In genomic region chr17:24212441-24213018, GRCm38 (mm10) we compare ENCODE assay signal across 9 mouse cellular contexts. TPM values are rescaled to one million over a fixed set of nuclear protein-coding genes. Genes with fewer than 3 reads are reported as not detected.
DNase-seq lines count a peak whose midpoint lies in the region; ATAC-seq and TF ChIP-seq lines count a peak whose summit lies in the region.
"Had no signal": no experiment of that assay in that cellular context is flagged by ENCODE, and none has a peak within 500 bp of the region (broad histone marks: within the 10 kb centered on the region; RNA-seq: fewer than 3 reads in every experiment).

No protein-coding gene starts in this region.

- no peak overlapping the region for H3K9ac ChIP-seq in liver, embryonic 12.5 days
- no peak overlapping the region for H3K9ac ChIP-seq in stomach, postnatal 0 days (ENCODE audit: low read length)

- TF ChIP-seq EP300 in stomach, postnatal 0 days (optimal IDR thresholded peaks at IDR 0.05), result no peak

- H3K4me2 ChIP-seq in liver, embryonic 12.5 days, result peak overlapping the region; percentile 87
- H3K4me2 ChIP-seq in stomach, postnatal 0 days (replicated peaks; ENCODE audit: low read depth), result peak overlapping the region; percentile 69

- DNase-seq in spleen, adult 2 months (ENCODE audit: low read depth in 1 of 2, low spot score in 2 of 2), result no peak
- no peak for DNase-seq in spleen, postnatal 4 days (ENCODE audit: low spot score in 2 of 2)
- no peak for DNase-seq in stomach, postnatal 0 days (ENCODE audit: low spot score)
- no peak for DNase-seq in gastrocnemius, postnatal 25 days
- DNase-seq in spleen, adult 12 weeks (ENCODE audit: low spot score), result no peak

- H3K27me3 ChIP-seq in erythroblast, embryonic 14.5 days (ENCODE audit: control insufficient read depth), result peaks cover 13% of the 10 kb centered on the region
- peaks cover 17% of the 10 kb centered on the region for H3K27me3 ChIP-seq in spleen, adult 2 months (ENCODE audit: control insufficient read depth, insufficient read depth, low read length)
- H3K27me3 ChIP-seq in liver, embryonic 12.5 days (replicated peaks), result peaks cover 47% of the 10 kb centered on the region
- peaks cover 3% of the 10 kb centered on the region; the same call in 1 of the 2 replicates for H3K27me3 ChIP-seq in stomach, postnatal 0 days (ENCODE audit: control insufficient read depth, insufficient read depth, low read length)

- no peak for ATAC-seq in erythroblast, adult 5-6 weeks (replicated peaks; ENCODE audit: low FRiP score, poor library complexity, severe bottlenecking)
- no peak for ATAC-seq in liver, embryonic 12.5 days
- ATAC-seq in stomach, postnatal 0 days (ENCODE audit: low FRiP score, low TSS enrichment), result no peak

- no peak overlapping the region for H3K27ac ChIP-seq in spleen, adult 2 months (ENCODE audit: insufficient read depth, low read length)
- peak overlapping the region; percentile 21; the same call in 1 of the 2 replicates for H3K27ac ChIP-seq in liver, embryonic 12.5 days
- H3K27ac ChIP-seq in stomach, postnatal 0 days (replicated peaks), result peak overlapping the region; percentile 85

- H3K4me3 ChIP-seq in erythroblast, embryonic 14.5 days (replicated peaks), result peak overlapping the region; percentile 70
- peak overlapping the region; percentile 41; the same call in 1 of the 2 replicates for H3K4me3 ChIP-seq in spleen, adult 2 months (ENCODE audit: extremely low read depth, insufficient read depth, insufficient read length)
- H3K4me3 ChIP-seq in liver, embryonic 12.5 days, result peak overlapping the region; percentile 54
- H3K4me3 ChIP-seq in stomach, postnatal 0 days (ENCODE audit: low read depth, low read length), result peak overlapping the region; percentile 34; the same call in 1 of the 2 replicates

- 50% methylated on average over 5 of the region's 5 CpGs for WGBS in spleen, adult 2 months
- 34% methylated on average over 5 of the region's 5 CpGs for WGBS in liver, embryonic 12.5 days (ENCODE audit: insufficient replicate concordance)
- WGBS in stomach, postnatal 0 days, result 40% methylated on average over 5 of the region's 5 CpGs

- H3K4me1 ChIP-seq in erythroblast, embryonic 14.5 days (ENCODE audit: control insufficient read depth), result peaks cover 78% of the 10 kb centered on the region
- H3K4me1 ChIP-seq in spleen, adult 2 months (ENCODE audit: control insufficient read depth, insufficient read depth, insufficient read length), result peaks cover 9% of the 10 kb centered on the region
- peaks cover 77% of the 10 kb centered on the region for H3K4me1 ChIP-seq in liver, embryonic 12.5 days
- peaks cover 19% of the 10 kb centered on the region for H3K4me1 ChIP-seq in stomach, postnatal 0 days (replicated peaks; ENCODE audit: control insufficient read depth, insufficient read depth)

- no peaks in the 10 kb centered on the region for H3K9me3 ChIP-seq in erythroblast, embryonic 14.5 days (ENCODE audit: control insufficient read depth, low read length)
- no peaks in the 10 kb centered on the region for H3K9me3 ChIP-seq in liver, embryonic 12.5 days (replicated peaks)
- H3K9me3 ChIP-seq in stomach, postnatal 0 days (ENCODE audit: control insufficient read depth, low read length), result no peaks in the 10 kb centered on the region

- peaks cover 48% of the 10 kb centered on the region for H3K36me3 ChIP-seq in erythroblast, embryonic 14.5 days (ENCODE audit: control insufficient read depth)
- peaks cover 8% of the 10 kb centered on the region for H3K36me3 ChIP-seq in spleen, adult 2 months (ENCODE audit: control insufficient read depth, insufficient read depth, low read length)
- H3K36me3 ChIP-seq in liver, embryonic 12.5 days, result peaks cover 33% of the 10 kb centered on the region
- H3K36me3 ChIP-seq in stomach, postnatal 0 days (ENCODE audit: control insufficient read depth, insufficient read depth, low read length), result no peaks in the 10 kb centered on the region

- no peak for TF ChIP-seq CTCF in spleen, adult 2 months (IDR thresholded peaks at IDR 0.05; ENCODE audit: extremely low read depth, insufficient read depth, insufficient read length, insufficient replicate concordance)
- TF ChIP-seq CTCF in stomach, postnatal 0 days (IDR thresholded peaks at IDR 0.05; ENCODE audit: low read depth), result peak; percentile 51

- no peak for TF ChIP-seq POLR2A in spleen, adult 2 months (IDR thresholded peaks at IDR 0.05; ENCODE audit: low read depth, low read length)

RNA-seq across cellular contexts. Expression of gene Ntn3, which starts 3.2 kb away (rescaled TPM):
- polyA plus RNA-seq in erythroblast, embryonic 14.5 days (2012), result 0.36 and 0.47 TPM in 2 replicates
- not detected in 2 replicates for total RNA-seq in erythroblast, adult 5-6 weeks (2015; ENCODE audit: low replicate concordance)
- not detected in 2 replicates for total RNA-seq in erythroblast, adult 5-6 weeks (2017; ENCODE audit: low replicate concordance)
- polyA plus RNA-seq in spleen, adult 2 months (2012; rRNA removed), result 0.82 and 1.4 TPM in 2 replicates
- polyA plus RNA-seq in liver, embryonic 12.5 days (2016; fragmentation: Nextera tagmentation; extraction: Ambion mirVana), result 2.1 and 2.7 TPM in 2 replicates
- polyA plus RNA-seq in stomach, postnatal 0 days (2015; fragmentation: Nextera tagmentation; extraction: Ambion mirVana), result 2.8 and 3.1 TPM in 2 replicates
- total RNA-seq in gastrocnemius, postnatal 25 days (2021), result under 1 TPM; 0.35 to 0.56 TPM
- total RNA-seq: neutrophil, adult 5-6 weeks had no signal

RNA-seq across cellular contexts. Expression of gene Tbc1d24, which starts 7.2 kb away (rescaled TPM):
- 0.44 and 0.61 TPM in 2 replicates for polyA plus RNA-seq in erythroblast, embryonic 14.5 days (2012)
- 2.3 TPM in 2 replicates for total RNA-seq in erythroblast, adult 5-6 weeks (2015; ENCODE audit: low replicate concordance)
- total RNA-seq in erythroblast, adult 5-6 weeks (2017; ENCODE audit: low replicate concordance), result 0.98 and 1.6 TPM in 2 replicates
- polyA plus RNA-seq in spleen, adult 2 months (2012; rRNA removed), result 5.9 and 6.8 TPM in 2 replicates
- 11.1 and 11.9 TPM in 2 replicates for polyA plus RNA-seq in liver, embryonic 12.5 days (2016; fragmentation: Nextera tagmentation; extraction: Ambion mirVana)
- polyA plus RNA-seq in stomach, postnatal 0 days (2015; fragmentation: Nextera tagmentation; extraction: Ambion mirVana), result 1.4 and 1.5 TPM in 2 replicates
- total RNA-seq in gastrocnemius, postnatal 25 days (2021), result 1 to 10 TPM; 4.1 to 4.6 TPM

RNA-seq across cellular contexts. Expression of gene Tedc2, which starts 8.1 kb away (rescaled TPM):
- 5.8 and 7.7 TPM in 2 replicates for polyA plus RNA-seq in erythroblast, embryonic 14.5 days (2012)
- total RNA-seq in erythroblast, adult 5-6 weeks (2015; ENCODE audit: low replicate concordance), result 5.6 and 10.9 TPM in 2 replicates
- total RNA-seq in erythroblast, adult 5-6 weeks (2017; ENCODE audit: low replicate concordance), result 6.0 and 6.8 TPM in 2 replicates
- polyA plus RNA-seq in spleen, adult 2 months (2012; rRNA removed), result 7.5 and 10.8 TPM in 2 replicates
- polyA plus RNA-seq in liver, embryonic 12.5 days (2016; fragmentation: Nextera tagmentation; extraction: Ambion mirVana), result 12.3 and 12.6 TPM in 2 replicates
- polyA plus RNA-seq in stomach, postnatal 0 days (2015; fragmentation: Nextera tagmentation; extraction: Ambion mirVana), result 4.8 and 6.1 TPM in 2 replicates
- total RNA-seq in gastrocnemius, postnatal 25 days (2021), result 1 to 10 TPM; 1.4 to 1.9 TPM

RNA-seq across cellular contexts. Expression of gene Ccnf, which starts 38.8 kb away (rescaled TPM):
- 14.4 and 15.8 TPM in 2 replicates for polyA plus RNA-seq in erythroblast, embryonic 14.5 days (2012)
- 16.1 and 24.7 TPM in 2 replicates for total RNA-seq in erythroblast, adult 5-6 weeks (2015; ENCODE audit: low replicate concordance)
- 42.2 and 65.5 TPM in 2 replicates for total RNA-seq in erythroblast, adult 5-6 weeks (2017; ENCODE audit: low replicate concordance)
- polyA plus RNA-seq in spleen, adult 2 months (2012; rRNA removed), result 9.7 and 11.1 TPM in 2 replicates
- polyA plus RNA-seq in liver, embryonic 12.5 days (2016; fragmentation: Nextera tagmentation; extraction: Ambion mirVana), result 93.7 and 95.4 TPM in 2 replicates
- 8.7 and 11.8 TPM in 2 replicates for polyA plus RNA-seq in stomach, postnatal 0 days (2015; fragmentation: Nextera tagmentation; extraction: Ambion mirVana)
- 1 to 10 TPM in 1 of 2 experiments, under 1 TPM in 1; 0.61 to 1.1 TPM for total RNA-seq in gastrocnemius, postnatal 25 days (2021)

RNA-seq across cellular contexts. Expression of gene Atp6v0c, which starts 43.0 kb away (rescaled TPM):
- polyA plus RNA-seq in erythroblast, embryonic 14.5 days (2012), result 65.8 and 80.2 TPM in 2 replicates
- 160 and 166 TPM in 2 replicates for total RNA-seq in erythroblast, adult 5-6 weeks (2015; ENCODE audit: low replicate concordance)
- 53.8 and 97.7 TPM in 2 replicates for total RNA-seq in erythroblast, adult 5-6 weeks (2017; ENCODE audit: low replicate concordance)
- polyA plus RNA-seq in spleen, adult 2 months (2012; rRNA removed), result 481 and 571 TPM in 2 replicates
- 371 and 388 TPM in 2 replicates for polyA plus RNA-seq in liver, embryonic 12.5 days (2016; fragmentation: Nextera tagmentation; extraction: Ambion mirVana)
- 608 and 627 TPM in 2 replicates for polyA plus RNA-seq in stomach, postnatal 0 days (2015; fragmentation: Nextera tagmentation; extraction: Ambion mirVana)
- 100 to 1,000 TPM; 145 to 159 TPM for total RNA-seq in gastrocnemius, postnatal 25 days (2021)
